Mouse (Mus musculus) thymus, adult 2 months (tissue): ENCODE measurements around the gene Zfp367. TPM values are rescaled to one million over a fixed set of nuclear protein-coding genes. Genes with fewer than 3 reads are reported as not detected.

Source experiments
- DNase-seq: peaks from one replicate; pipeline ENCODE4 v3.0.0; 2021
- H3K27ac ChIP-seq: fragments of 200-500 bp; 2 replicates; pipeline ENCODE4 v1.5.1; 2012; ENCODE audit warnings: low read length, control low read depth; ENCODE audit not compliant: control insufficient read depth, insufficient read depth
- H3K27me3 ChIP-seq: fragments of 200-500 bp; 2 replicates; pipeline ENCODE4 v1.6.1; 2012; ENCODE audit warnings: mild to moderate bottlenecking, low read length, moderate library complexity, mixed read lengths; ENCODE audit not compliant: control insufficient read depth, insufficient read depth
- H3K36me3 ChIP-seq: fragments of 200-500 bp; 2 replicates; pipeline ENCODE4 v1.6.1; 2012; ENCODE audit warnings: mild to moderate bottlenecking, low read length, moderate library complexity; ENCODE audit not compliant: control insufficient read depth, insufficient read depth
- H3K4me1 ChIP-seq: fragments of 200-500 bp; replicated peaks from 2 replicates; pipeline ENCODE4 v1.6.1; 2012; ENCODE audit warnings: low read length; ENCODE audit not compliant: control insufficient read depth, insufficient read depth
- H3K4me3 ChIP-seq: fragments of 200-500 bp; 2 replicates; pipeline ENCODE4 v1.5.1; 2012; ENCODE audit warnings: mild to moderate bottlenecking, low read length, control low read depth, moderate library complexity; ENCODE audit not compliant: control insufficient read depth, insufficient read depth
- CTCF ChIP-seq: fragments of 200-500 bp; IDR thresholded peaks from 2 replicates; pipeline ENCODE4 v1.5.1; 2012; ENCODE audit warnings: mild to moderate bottlenecking, control low read depth, low read length, moderate library complexity, borderline replicate concordance; ENCODE audit not compliant: control insufficient read depth, poor library complexity, insufficient read depth; ENCODE audit errors: extremely low read depth
- POLR2A ChIP-seq: fragments of 200-500 bp; IDR thresholded peaks from 2 replicates; pipeline ENCODE4 v1.6.1; 2012; ENCODE audit warnings: mild to moderate bottlenecking, low read length, control low read depth, moderate library complexity; ENCODE audit not compliant: control insufficient read depth, poor library complexity, insufficient read depth; ENCODE audit errors: extremely low read depth
- WGBS: fragments of 180-500 bp; shearing (Covaris S2); methylation state at CpG from one replicate; pipeline ENCODE4 v1.1.7; 2018; 5-methylcytosine and 5-hydroxymethylcytosine counted together
- polyA plus RNA-seq: library from polyadenylated mRNA; depleted of rRNA; stranded (reverse); fragments of >200 nt; gene quantifications from 2 replicates; pipeline ENCODE4 v1.2.3, GENCODE M21; 2012; rRNA removed

Gene Zfp367
- polyA plus RNA-seq, 1 experiment = 13.3 TPM

GRCm38 (mm10) chr13:64089130-64089529, 63.9 kb downstream of the Zfp367 start, which contains the start of gene Hsd17b3:
TSS of gene Hsd17b3 (minus strand) at chr13:64089230.
- H3K4me1 ChIP-seq = no peaks in the 10 kb centered on the region
- no peaks in the 10 kb centered on the region for H3K27me3 ChIP-seq
- DNase-seq = no peak
- no peak within 1 kb of the TSS for H3K27ac ChIP-seq
- no peak within 1 kb of the TSS for H3K4me3 ChIP-seq
- TF ChIP-seq POLR2A (no peak), CTCF (no peak)
- H3K36me3 ChIP-seq = no peaks in the 10 kb centered on the region
- WGBS = 90% methylated on average over 4 of the region's 4 CpGs

- no peak for DNase-seq
- 91% methylated on average over 7 of the region's 7 CpGs for WGBS
These were observed 64.9 kb downstream of the Zfp367 start for GRCm38 (mm10) chr13:64088057-64088456.

GRCm38 (mm10) chr13:64086036-64086435, 67.0 kb downstream of the Zfp367 start:
- Histone ChIP-seq H3K36me3 (no peaks in the 10 kb centered on the region), H3K27me3 (no peaks in the 10 kb centered on the region), H3K27ac (no peak overlapping the region), H3K4me3 (no peak overlapping the region), H3K4me1 (no peaks in the 10 kb centered on the region)
- DNase-seq = no peak
- WGBS = 94% methylated on average over 5 of the region's 5 CpGs
- TF ChIP-seq CTCF (no peak), POLR2A (no peak)

More at GRCm38 (mm10) chr13:64088057-64088456, 64.9 kb downstream of the Zfp367 start:
- Histone ChIP-seq H3K27me3 (no peaks in the 10 kb centered on the region), H3K36me3 (no peaks in the 10 kb centered on the region), H3K4me3 (no peak overlapping the region), H3K27ac (no peak overlapping the region), H3K4me1 (no peaks in the 10 kb centered on the region)
- TF ChIP-seq CTCF (no peak), POLR2A (no peak)

- H3K27me3 ChIP-seq = no peaks in the 10 kb centered on the region
- H3K36me3 ChIP-seq = no peaks in the 10 kb centered on the region
- WGBS = 96% methylated on average over 3 of the region's 3 CpGs
- H3K4me3 ChIP-seq = no peak overlapping the region
- H3K4me1 ChIP-seq = no peaks in the 10 kb centered on the region
- DNase-seq = no peak
- no peak overlapping the region for H3K27ac ChIP-seq
- TF ChIP-seq POLR2A = no peak
- no peak for TF ChIP-seq CTCF
These were observed 69.7 kb downstream of the Zfp367 start for GRCm38 (mm10) chr13:64083331-64083730.

Other genes starting within 250 kb of the Zfp367 start
- gene Hsd17b3, start 64.0 kb downstream of the Zfp367 start, polyA plus RNA-seq = 0.14 and 0.36 TPM in 2 replicates
- gene Slc35d2, start 23.8 kb downstream of the Zfp367 start, polyA plus RNA-seq = 2.7 and 6.0 TPM in 2 replicates
- gene Habp4, start 8.6 kb upstream of the Zfp367 start, polyA plus RNA-seq = 7.2 and 10.8 TPM in 2 replicates
- gene Cdc14b, start 122.1 kb upstream of the Zfp367 start, polyA plus RNA-seq = 3.2 and 4.7 TPM in 2 replicates
- gene Aaed1, start 159.5 kb upstream of the Zfp367 start, polyA plus RNA-seq = 5.1 and 5.5 TPM in 2 replicates
- gene Ctsl, start 217.7 kb upstream of the Zfp367 start, polyA plus RNA-seq = 292 and 586 TPM in 2 replicates